Mouse (Mus musculus) MEL (cell line): ENCODE measurements around the gene Dclre1b. TPM values are rescaled to one million over a fixed set of nuclear protein-coding genes. Genes with fewer than 3 reads are reported as not detected.
A peak's percentile ranks its signal among the peaks of the same experiment; 100 is the strongest.

Source experiments
- DNase-seq: peaks from one replicate; pipeline ENCODE4 v3.0.0; 2011; ENCODE audit warnings: low read depth, low spot score
- H3K27ac ChIP-seq: 2 replicates; pipeline ENCODE4 v1.5.1; 2012; ENCODE audit warnings: low read depth, mild to moderate bottlenecking, control low read depth, low read length, moderate library complexity; ENCODE audit not compliant: control insufficient read depth
- H3K27me3 ChIP-seq, 2 experiments: fragments of 150-350 bp in 1 of 2; sonication (generic) in 1 of 2; 2 replicates each; pipeline ENCODE4 v1.6.1; 2012; ENCODE audit warnings: low read length in 2 of 2, mild to moderate bottlenecking in 2 of 2, improper control_type of control experiment in 1 of 2, moderate library complexity in 1 of 2; ENCODE audit not compliant: insufficient read depth in 2 of 2, control insufficient read depth in 1 of 2
- H3K36me3 ChIP-seq, 2 experiments: 2 replicates each; pipeline ENCODE4 v1.6.1; 2012 to 2014; ENCODE audit warnings: low read length in 2 of 2, improper control_type of control experiment in 1 of 2, inconsistent platforms in 1 of 2, mild to moderate bottlenecking in 1 of 2; ENCODE audit not compliant: insufficient read depth in 2 of 2, control insufficient read depth in 1 of 2
- H3K4me1 ChIP-seq, 2 experiments: fragments of 150-350 bp in 1 of 2; sonication (generic) in 1 of 2; 2 replicates each; pipeline ENCODE4 v1.6.1; 2012; ENCODE audit warnings: low read length in 2 of 2, improper control_type of control experiment in 1 of 2, mild to moderate bottlenecking in 1 of 2; ENCODE audit not compliant: insufficient read depth in 2 of 2, control insufficient read depth in 1 of 2
- H3K4me3 ChIP-seq, 2 experiments: fragments of 150-350 bp in 1 of 2; sonication (generic) in 1 of 2; 2 replicates each; pipeline ENCODE4 v1.5.1; 2012; ENCODE audit warnings: low read depth in 2 of 2, low read length in 2 of 2, mild to moderate bottlenecking in 2 of 2, moderate library complexity in 2 of 2, control low read depth in 1 of 2, improper control_type of control experiment in 1 of 2; ENCODE audit not compliant: control insufficient read depth in 1 of 2, insufficient read depth in 1 of 2
- H3K79me2 ChIP-seq: 2 replicates; pipeline ENCODE4 v1.6.1; 2012; ENCODE audit warnings: mild to moderate bottlenecking, low read length, moderate library complexity; ENCODE audit not compliant: control insufficient read depth, poor library complexity, insufficient read depth
- H3K9ac ChIP-seq: 2 replicates; pipeline ENCODE4 v1.6.1; 2012; ENCODE audit warnings: low read depth, mild to moderate bottlenecking, control low read depth, low read length, moderate library complexity; ENCODE audit not compliant: control insufficient read depth, poor library complexity, severe bottlenecking
- H3K9me3 ChIP-seq: fragments of 150-350 bp; sonication (generic); replicated peaks from 2 replicates; pipeline ENCODE4 v1.6.1; 2012; ENCODE audit warnings: mild to moderate bottlenecking, low read length, improper control_type of control experiment, moderate library complexity; ENCODE audit not compliant: insufficient read depth
- BHLHE40 ChIP-seq: IDR thresholded peaks from 2 replicates; pipeline ENCODE4 v1.6.1; 2012; ENCODE audit warnings: low read depth, mild to moderate bottlenecking, inconsistent platforms, low read length, improper control_type of control experiment, borderline replicate concordance
- CHD1 ChIP-seq: IDR thresholded peaks from 2 replicates; pipeline ENCODE4 v1.6.1; 2012; ENCODE audit warnings: low read depth, mild to moderate bottlenecking, inconsistent platforms, low read length, improper control_type of control experiment
- CHD2 ChIP-seq: IDR thresholded peaks from 2 replicates; pipeline ENCODE4 v1.6.1; 2011; ENCODE audit warnings: low read length, improper control_type of control experiment
- E2F4 ChIP-seq: IDR thresholded peaks from 2 replicates; pipeline ENCODE4 v1.6.1; 2011; ENCODE audit warnings: low read depth, low read length, improper control_type of control experiment, borderline replicate concordance
- EP300 ChIP-seq, 2 experiments: IDR thresholded peaks; 2 replicates each; pipeline ENCODE4 v1.6.1; 2011; ENCODE audit warnings: improper control_type of control experiment in 2 of 2, low read length in 2 of 2, low read depth in 1 of 2, mild to moderate bottlenecking in 1 of 2
- ETS1 ChIP-seq: IDR thresholded peaks from 2 replicates; pipeline ENCODE4 v1.6.1; 2012; ENCODE audit warnings: low read depth, mild to moderate bottlenecking, inconsistent platforms, low read length, improper control_type of control experiment, moderate library complexity
- GATA1 ChIP-seq: IDR thresholded peaks from 2 replicates; pipeline ENCODE4 v1.6.1; 2011; ENCODE audit warnings: low read depth, low read length, improper control_type of control experiment
- HCFC1 ChIP-seq: IDR thresholded peaks from 2 replicates; pipeline ENCODE4 v1.6.1; 2012; ENCODE audit warnings: low read depth, mild to moderate bottlenecking, inconsistent platforms, low read length, improper control_type of control experiment, moderate library complexity
- KAT2A ChIP-seq: conservative IDR thresholded peaks from 2 replicates; pipeline ENCODE4 v1.6.1; 2012; ENCODE audit warnings: low read depth, low read length, improper control_type of control experiment, inconsistent platforms
- MAFK ChIP-seq: IDR thresholded peaks from 2 replicates; pipeline ENCODE4 v1.6.1; 2011; ENCODE audit warnings: low read depth, mild to moderate bottlenecking, low read length, improper control_type of control experiment, borderline replicate concordance
- MAZ ChIP-seq: IDR thresholded peaks from 2 replicates; pipeline ENCODE4 v1.6.1; 2012; ENCODE audit warnings: low read depth, mild to moderate bottlenecking, inconsistent platforms, low read length, improper control_type of control experiment
- MEF2A ChIP-seq: IDR thresholded peaks from 2 replicates; pipeline ENCODE4 v1.6.1; 2014; ENCODE audit warnings: low read depth, mild to moderate bottlenecking, inconsistent platforms, low read length, improper control_type of control experiment; ENCODE audit not compliant: poor library complexity, insufficient replicate concordance, severe bottlenecking; ENCODE audit errors: extremely low read depth
- MYB ChIP-seq: IDR thresholded peaks from 2 replicates; pipeline ENCODE4 v1.6.1; 2011; ENCODE audit warnings: mild to moderate bottlenecking, low read depth, low read length, improper control_type of control experiment
- MYC ChIP-seq: IDR thresholded peaks from 2 replicates; pipeline ENCODE4 v1.6.1; 2011; ENCODE audit warnings: low read depth, mild to moderate bottlenecking, low read length, improper control_type of control experiment, moderate library complexity
- NELFE ChIP-seq: IDR thresholded peaks from 2 replicates; pipeline ENCODE4 v1.6.1; 2011; ENCODE audit warnings: low read depth, low read length, improper control_type of control experiment
- NRF1 ChIP-seq: IDR thresholded peaks from 2 replicates; pipeline ENCODE4 v1.6.1; 2014; ENCODE audit warnings: low read depth, mild to moderate bottlenecking, inconsistent platforms, low read length, improper control_type of control experiment, moderate library complexity; ENCODE audit not compliant: poor library complexity, insufficient read depth, severe bottlenecking
- POLR2AphosphoS2 ChIP-seq: IDR thresholded peaks from 2 replicates; pipeline ENCODE4 v1.6.1; 2011; ENCODE audit warnings: low read length, improper control_type of control experiment
- TAL1 ChIP-seq: IDR thresholded peaks from 2 replicates; pipeline ENCODE4 v1.6.1; 2012; ENCODE audit warnings: mild to moderate bottlenecking, inconsistent platforms, low read length, moderate library complexity, mixed read lengths
- TCF12 ChIP-seq: IDR thresholded peaks from 2 replicates; pipeline ENCODE4 v1.6.1; 2014; ENCODE audit warnings: low read depth, mild to moderate bottlenecking, inconsistent platforms, low read length, improper control_type of control experiment, moderate library complexity
- UBTF ChIP-seq: IDR thresholded peaks from 2 replicates; pipeline ENCODE4 v1.6.1; 2012; ENCODE audit warnings: low read depth, mild to moderate bottlenecking, inconsistent platforms, low read length, improper control_type of control experiment, moderate library complexity, borderline replicate concordance; ENCODE audit not compliant: insufficient read depth
- USF1 ChIP-seq: IDR thresholded peaks from 2 replicates; pipeline ENCODE4 v1.6.1; 2014; ENCODE audit warnings: low read depth, mild to moderate bottlenecking, inconsistent platforms, low read length, improper control_type of control experiment, moderate library complexity
- USF2 ChIP-seq, 2 experiments: IDR thresholded peaks; 2 replicates each; pipeline ENCODE4 v1.6.1; 2011 to 2012; ENCODE audit warnings: improper control_type of control experiment in 2 of 2, low read length in 2 of 2, borderline replicate concordance in 1 of 2, inconsistent platforms in 1 of 2, low read depth in 1 of 2, mild to moderate bottlenecking in 1 of 2; ENCODE audit not compliant: insufficient read depth in 1 of 2
- ZC3H11A ChIP-seq: IDR thresholded peaks from 2 replicates; pipeline ENCODE4 v1.6.1; 2012; ENCODE audit warnings: low read depth, mild to moderate bottlenecking, inconsistent platforms, low read length, improper control_type of control experiment
- ZNF384 ChIP-seq: IDR thresholded peaks from 2 replicates; pipeline ENCODE4 v1.6.1; 2012; ENCODE audit warnings: low read depth, mild to moderate bottlenecking, inconsistent platforms, low read length, improper control_type of control experiment
- polyA plus RNA-seq, 2 experiments: library from polyadenylated mRNA; stranded (reverse) in 1 of 2; unstranded in 1 of 2; fragments of >175 nt in 1 of 2; fragments of >200 nt in 1 of 2; gene quantifications; 2 replicates each; pipeline versions ENCODE4 v1.2.1 to v1.2.4; 2012; ENCODE audit warnings: low replicate concordance in 2 of 2, low read depth in 1 of 2; ENCODE audit not compliant: insufficient read length in 2 of 2, insufficient read depth in 1 of 2, missing spikeins in 1 of 2
- total RNA-seq: library from RNA; depleted of rRNA; stranded (reverse); fragments of 300-350 nt; gene quantifications from 2 replicates; pipeline ENCODE4 v1.2.3, GENCODE M21; 2012

The Dclre1b gene
- total and polyA plus RNA-seq, 3 experiments, result 11.2 to 25.3 TPM; not detected in 1

- Histone ChIP-seq H3K36me3 (peaks cover 6 to 13% of the 10 kb centered on the region in 2 experiments), H3K9me3 (no peaks in the 10 kb centered on the region), H3K79me2 (peaks cover 55% of the 10 kb centered on the region), H3K9ac (no peak overlapping the region), H3K27me3 (no peaks in the 10 kb centered on the region), H3K27ac (no peak overlapping the region), H3K4me3 (no peak overlapping the region), H3K4me1 (peaks cover 0 to 3% of the 10 kb centered on the region in 2 experiments)
- no peak for DNase-seq
- TF ChIP-seq TAL1 (no peak), KAT2A (no peak), USF1 (no peak), ETS1 (no peak), ZNF384 (no peak), NRF1 (no peak), E2F4 (no peak), MAFK (no peak), TCF12 (no peak), POLR2AphosphoS2 (no peak), CHD2 (no peak), MYB (no peak), MYC (no peak), CHD1 (no peak), MAZ (no peak), NELFE (no peak), EP300 (IDR thresholded peaks at IDR 0.05; ENCODE audit: low read depth in 1 of 2, low read length in 2 of 2) (no peak), BHLHE40 (no peak), ZC3H11A (no peak), HCFC1 (no peak)
Observed at GRCm38 (mm10) chr3:103780271-103780670, 29.0 kb downstream of the Dclre1b start.

GRCm38 (mm10) chr3:103779183-103779582, 30.1 kb downstream of the Dclre1b start:
- Histone ChIP-seq H3K27ac (no peak overlapping the region), H3K4me1 (peaks cover 0 to 3% of the 10 kb centered on the region in 2 experiments)
- peak; percentile 26 for DNase-seq

More at GRCm38 (mm10) chr3:103779183-103779582, 30.1 kb downstream of the Dclre1b start:
- no peaks in the 10 kb centered on the region for H3K9me3 ChIP-seq
- H3K4me3 ChIP-seq, result no peak overlapping the region
- TF ChIP-seq UBTF, result no peak
- 0 out of 2 replicates have a peak, but pooled peaks have one; percentile 30 for TF ChIP-seq GATA1
- TF ChIP-seq NRF1, result no peak
- TF ChIP-seq MAZ, result no peak
- TF ChIP-seq NELFE, result no peak
- no peak for TF ChIP-seq EP300 (IDR thresholded peaks at IDR 0.05; ENCODE audit: low read depth in 1 of 2, low read length in 2 of 2)
- no peak for TF ChIP-seq USF2 (IDR thresholded peaks at IDR 0.05; ENCODE audit: borderline replicate concordance in 1 of 2, insufficient read depth in 1 of 2, low read depth in 1 of 2, low read length in 2 of 2)
- no peak for TF ChIP-seq MEF2A
- no peak for TF ChIP-seq MYC
- peaks cover 46% of the 10 kb centered on the region for H3K79me2 ChIP-seq
- H3K9ac ChIP-seq, result no peak overlapping the region
- H3K27me3 ChIP-seq, result no peaks in the 10 kb centered on the region
- peaks cover 8 to 13% of the 10 kb centered on the region in 2 experiments for H3K36me3 ChIP-seq
